ENCODE assay signal across 27 mouse cellular contexts in genomic region chr5:149585231-149585630, GRCm38 (mm10). TPM values are rescaled to one million over a fixed set of nuclear protein-coding genes. Genes with fewer than 3 reads are reported as not detected.
"Had no signal": no experiment of that assay in that cellular context is flagged by ENCODE, and none has a peak within 500 bp of the region (broad histone marks: within the 10 kb centered on the region; RNA-seq: fewer than 3 reads in every experiment).

No protein-coding gene starts in this region.

- H3K36me3 ChIP-seq: heart, embryonic 10.5 days; heart, embryonic 12.5 days; heart, embryonic 13.5 days; heart, embryonic 15.5 days; hindbrain, embryonic 10.5 days; hindbrain, embryonic 12.5 days; hindbrain, embryonic 13.5 days; hindbrain, embryonic 15.5 days; kidney, embryonic 15.5 days had no signal

- H3K9me3 ChIP-seq: heart, embryonic 10.5 days; heart, embryonic 12.5 days; heart, embryonic 13.5 days; heart, embryonic 15.5 days; hindbrain, embryonic 10.5 days; hindbrain, embryonic 12.5 days; hindbrain, embryonic 13.5 days; hindbrain, embryonic 15.5 days; kidney, embryonic 15.5 days had no signal

- H3K27me3 ChIP-seq: heart, embryonic 12.5 days; heart, embryonic 15.5 days; hindbrain, embryonic 12.5 days; hindbrain, embryonic 13.5 days; hindbrain, embryonic 15.5 days; kidney, embryonic 15.5 days had no signal

- H3K4me3 ChIP-seq: heart, embryonic 10.5 days; heart, embryonic 12.5 days; heart, embryonic 13.5 days; heart, embryonic 15.5 days; hindbrain, embryonic 10.5 days; hindbrain, embryonic 12.5 days; hindbrain, embryonic 13.5 days; hindbrain, embryonic 15.5 days; kidney, embryonic 15.5 days; layer of hippocampus, adult 2 months; left cerebral cortex, adult 2 months had no signal

- H3K4me2 ChIP-seq: heart, embryonic 11.5 days; heart, embryonic 12.5 days; heart, embryonic 13.5 days; heart, embryonic 15.5 days; hindbrain, embryonic 12.5 days; hindbrain, embryonic 13.5 days; hindbrain, embryonic 14.5 days; hindbrain, embryonic 15.5 days; kidney, embryonic 15.5 days had no signal

- DNase-seq: heart, postnatal 10 days; heart, postnatal 14 days; heart, postnatal 36 days; kidney, adult 18-20 months; layer of hippocampus, adult 9-11 months; layer of hippocampus, postnatal 36 days had no signal

- H3K27ac ChIP-seq: heart, embryonic 10.5 days; heart, embryonic 13.5 days; heart, embryonic 15.5 days; hindbrain, embryonic 10.5 days; hindbrain, embryonic 13.5 days; hindbrain, embryonic 15.5 days; hindbrain, postnatal 0 days; kidney, embryonic 15.5 days; kidney, postnatal 0 days; left cerebral cortex, adult 2 months had no signal

- ATAC-seq: hindbrain, embryonic 16.5 days; hindbrain, postnatal 0 days had no signal

- H3K9ac ChIP-seq: heart, embryonic 12.5 days; heart, embryonic 13.5 days; heart, embryonic 15.5 days; hindbrain, embryonic 12.5 days; hindbrain, embryonic 13.5 days; hindbrain, embryonic 14.5 days; hindbrain, embryonic 15.5 days; kidney, embryonic 15.5 days had no signal

RNA-seq across cellular contexts. Expression of gene Wdr95, which starts 56.8 kb away (rescaled TPM):
- polyA plus RNA-seq: heart, embryonic 10.5 days; heart, embryonic 13.5 days; heart, embryonic 14.5 days; heart, embryonic 15.5 days; hindbrain, embryonic 11.5 days; hindbrain, embryonic 12.5 days; kidney, embryonic 14.5 days; kidney, embryonic 15.5 days; kidney, embryonic 16.5 days; large intestine, adult 2 months had no signal
